Mouse (Mus musculus) lung, postnatal 0 days (tissue): ENCODE results near the gene Ttc16.

ENCODE experiments used
- CTCF ChIP-seq: IDR thresholded peaks from 2 replicates; pipeline ENCODE4 v1.5.1; 2016; ENCODE audit warnings: antibody characterized with exemption, mild to moderate bottlenecking
- EP300 ChIP-seq: IDR thresholded peaks from 2 replicates; pipeline ENCODE4 v1.6.1; 2016; ENCODE audit warnings: antibody characterized with exemption, mild to moderate bottlenecking, control low read depth

- TF ChIP-seq EP300 (peak; percentile 98), CTCF (no peak)
Measured at GRCm38 (mm10) chr2:32734933-32735332, 40.5 kb downstream of the Ttc16 start.
